Mouse (Mus musculus) adipose tissue, adult 10 weeks (tissue): ENCODE measurements around the gene Gm21209. TPM values are rescaled to one million over a fixed set of nuclear protein-coding genes. Genes with fewer than 3 reads are reported as not detected.

Source experiments
- polyA plus RNA-seq: library from polyadenylated mRNA; stranded (reverse); fragments of 350-450 nt; fragmentation: Illumina TruSeq; extraction: RNeasy Lipid Tissue Mini Kit (QIAGEN cat#74804); gene quantifications from one replicate; pipeline ENCODE4 v1.2.3, GENCODE M21; 2014; ENCODE audit warnings: low read depth, low replicate concordance

Gene Gm21209
- polyA plus RNA-seq: not detected

DNA sequence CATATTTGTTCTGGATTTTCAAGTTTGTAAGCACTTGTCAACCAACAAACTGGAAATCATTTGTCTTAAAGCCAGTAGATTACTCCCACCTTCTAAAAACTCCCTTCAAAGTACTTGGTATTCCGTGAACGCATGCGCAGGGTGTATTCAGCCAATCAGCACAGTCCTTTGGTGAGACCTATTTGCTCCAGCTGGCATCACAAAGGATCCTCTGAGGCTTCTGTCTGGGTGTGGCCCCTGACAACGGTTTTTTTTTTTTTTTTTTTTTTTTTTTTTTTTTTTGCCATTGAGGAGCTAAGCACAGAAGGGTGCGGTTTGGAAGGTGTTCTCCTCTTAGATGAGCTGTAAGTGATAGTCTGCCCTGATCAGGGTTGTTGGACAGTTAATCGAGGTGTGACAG lies at the start of gene Gm21209:
Gene Gm21209, plus strand, starts transcription at position 301 of the 400 bp plus-strand sequence.

